Mouse (Mus musculus): ENCODE data around the gene Fhit. TPM values are rescaled to one million over a fixed set of nuclear protein-coding genes. Genes with fewer than 3 reads are reported as not detected.

The Fhit gene
- polyA plus RNA-seq, 1 experiment: 4.2 TPM

- DNase-seq (ENCODE audit: low read depth): no peak
- TF ChIP-seq CTCF (IDR thresholded peaks at IDR 0.05; ENCODE audit: borderline replicate concordance, extremely low read depth, insufficient read depth, insufficient read length) (no peak), POLR2A (IDR thresholded peaks at IDR 0.05; ENCODE audit: borderline replicate concordance, extremely low read depth, insufficient read depth, insufficient read length, poor library complexity, severe bottlenecking) (no peak)
Observed at GRCm38 (mm10) chr14:9658445-9658844, 1503.4 kb downstream of the Fhit start.

- DNase-seq (ENCODE audit: low read depth): peak; percentile 56
- TF ChIP-seq CTCF (IDR thresholded peaks at IDR 0.05; ENCODE audit: borderline replicate concordance, extremely low read depth, insufficient read depth, insufficient read length): no peak
- TF ChIP-seq POLR2A (IDR thresholded peaks at IDR 0.05; ENCODE audit: borderline replicate concordance, extremely low read depth, insufficient read depth, insufficient read length, poor library complexity, severe bottlenecking): no peak
Observed at GRCm38 (mm10) chr14:9651417-9651816, 1510.4 kb downstream of the Fhit start.

GRCm38 (mm10) chr14:9648416-9648815 lies 1513.4 kb downstream of the Fhit start:
- no peak for TF ChIP-seq POLR2A (IDR thresholded peaks at IDR 0.05; ENCODE audit: borderline replicate concordance, extremely low read depth, insufficient read depth, insufficient read length, poor library complexity, severe bottlenecking)
- TF ChIP-seq CTCF (IDR thresholded peaks at IDR 0.05; ENCODE audit: borderline replicate concordance, extremely low read depth, insufficient read depth, insufficient read length): no peak
- DNase-seq (ENCODE audit: low read depth): no peak

GRCm38 (mm10) chr14:9646233-9646632 lies 1515.6 kb downstream of the Fhit start:
- TF ChIP-seq CTCF (IDR thresholded peaks at IDR 0.05; ENCODE audit: borderline replicate concordance, extremely low read depth, insufficient read depth, insufficient read length) (no peak), POLR2A (IDR thresholded peaks at IDR 0.05; ENCODE audit: borderline replicate concordance, extremely low read depth, insufficient read depth, insufficient read length, poor library complexity, severe bottlenecking) (no peak)
- peak; percentile 35 for DNase-seq (ENCODE audit: low read depth)

GRCm38 (mm10) chr14:9644216-9645166 lies 1517.3 kb downstream of the Fhit start:
- peak; percentile 78 for DNase-seq (ENCODE audit: low read depth)

GRCm38 (mm10) chr14:9643700-9644099 lies 1518.1 kb downstream of the Fhit start:
- TF ChIP-seq POLR2A (IDR thresholded peaks at IDR 0.05; ENCODE audit: borderline replicate concordance, extremely low read depth, insufficient read depth, insufficient read length, poor library complexity, severe bottlenecking): no peak
- TF ChIP-seq CTCF (IDR thresholded peaks at IDR 0.05; ENCODE audit: borderline replicate concordance, extremely low read depth, insufficient read depth, insufficient read length): no peak
- peak; percentile 20 for DNase-seq (ENCODE audit: low read depth)

More at GRCm38 (mm10) chr14:9644216-9645166, 1517.3 kb downstream of the Fhit start:
- no peak for TF ChIP-seq CTCF (IDR thresholded peaks at IDR 0.05; ENCODE audit: borderline replicate concordance, extremely low read depth, insufficient read depth, insufficient read length)
- TF ChIP-seq POLR2A (IDR thresholded peaks at IDR 0.05; ENCODE audit: borderline replicate concordance, extremely low read depth, insufficient read depth, insufficient read length, poor library complexity, severe bottlenecking): no peak

GRCm38 (mm10) chr14:9642628-9643027 lies 1519.2 kb downstream of the Fhit start:
- DNase-seq (ENCODE audit: low read depth): no peak

GRCm38 (mm10) chr14:9642068-9642467 lies 1519.8 kb downstream of the Fhit start:
- TF ChIP-seq POLR2A (IDR thresholded peaks at IDR 0.05; ENCODE audit: borderline replicate concordance, extremely low read depth, insufficient read depth, insufficient read length, poor library complexity, severe bottlenecking) (no peak), CTCF (IDR thresholded peaks at IDR 0.05; ENCODE audit: borderline replicate concordance, extremely low read depth, insufficient read depth, insufficient read length) (no peak)
- peak; percentile 66 for DNase-seq (ENCODE audit: low read depth)

More at GRCm38 (mm10) chr14:9642628-9643027, 1519.2 kb downstream of the Fhit start:
- TF ChIP-seq CTCF (IDR thresholded peaks at IDR 0.05; ENCODE audit: borderline replicate concordance, extremely low read depth, insufficient read depth, insufficient read length) (no peak), POLR2A (IDR thresholded peaks at IDR 0.05; ENCODE audit: borderline replicate concordance, extremely low read depth, insufficient read depth, insufficient read length, poor library complexity, severe bottlenecking) (no peak)

GRCm38 (mm10) chr14:9634247-9634991 lies 1527.4 kb downstream of the Fhit start:
- TF ChIP-seq POLR2A (IDR thresholded peaks at IDR 0.05; ENCODE audit: borderline replicate concordance, extremely low read depth, insufficient read depth, insufficient read length, poor library complexity, severe bottlenecking): no peak
- peak; percentile 33 for DNase-seq (ENCODE audit: low read depth)

GRCm38 (mm10) chr14:9632537-9632936 lies 1529.3 kb downstream of the Fhit start:
- no peak for TF ChIP-seq CTCF (IDR thresholded peaks at IDR 0.05; ENCODE audit: borderline replicate concordance, extremely low read depth, insufficient read depth, insufficient read length)
- TF ChIP-seq POLR2A (IDR thresholded peaks at IDR 0.05; ENCODE audit: borderline replicate concordance, extremely low read depth, insufficient read depth, insufficient read length, poor library complexity, severe bottlenecking): no peak
- peak; percentile 63 for DNase-seq (ENCODE audit: low read depth)
